Mouse (Mus musculus) heart, postnatal 36 days (tissue): ENCODE measurements around the gene Adamtsl4. TPM values are rescaled to one million over a fixed set of nuclear protein-coding genes. Genes with fewer than 3 reads are reported as not detected.

Experiments
- DNase-seq, 2 experiments: peaks; one replicate each; pipeline ENCODE4 v3.0.0; 2021 to 2022
- intact Hi-C: fragments of 180-260 bp; cut with DNase I; formaldehyde crosslinking; loops from one replicate; pipeline ENCODE4 v1.15.1; 2025
- microRNA-seq, 2 experiments: library from miRNA; unstranded; fragments of <30 nt; microRNA quantifications; one replicate each; pipeline ENCODE4 v1.2.0; 2021; ENCODE audit warnings: borderline number of aligned reads in 2 of 2
- total RNA-seq, 2 experiments: library from RNA; stranded (reverse); gene quantifications; 2 replicates each; pipeline ENCODE4 v1.2.3; 2021

The Adamtsl4 gene
- total RNA-seq, 2 experiments from 2014 or later = 62.2 to 67.6 TPM

DNA sequence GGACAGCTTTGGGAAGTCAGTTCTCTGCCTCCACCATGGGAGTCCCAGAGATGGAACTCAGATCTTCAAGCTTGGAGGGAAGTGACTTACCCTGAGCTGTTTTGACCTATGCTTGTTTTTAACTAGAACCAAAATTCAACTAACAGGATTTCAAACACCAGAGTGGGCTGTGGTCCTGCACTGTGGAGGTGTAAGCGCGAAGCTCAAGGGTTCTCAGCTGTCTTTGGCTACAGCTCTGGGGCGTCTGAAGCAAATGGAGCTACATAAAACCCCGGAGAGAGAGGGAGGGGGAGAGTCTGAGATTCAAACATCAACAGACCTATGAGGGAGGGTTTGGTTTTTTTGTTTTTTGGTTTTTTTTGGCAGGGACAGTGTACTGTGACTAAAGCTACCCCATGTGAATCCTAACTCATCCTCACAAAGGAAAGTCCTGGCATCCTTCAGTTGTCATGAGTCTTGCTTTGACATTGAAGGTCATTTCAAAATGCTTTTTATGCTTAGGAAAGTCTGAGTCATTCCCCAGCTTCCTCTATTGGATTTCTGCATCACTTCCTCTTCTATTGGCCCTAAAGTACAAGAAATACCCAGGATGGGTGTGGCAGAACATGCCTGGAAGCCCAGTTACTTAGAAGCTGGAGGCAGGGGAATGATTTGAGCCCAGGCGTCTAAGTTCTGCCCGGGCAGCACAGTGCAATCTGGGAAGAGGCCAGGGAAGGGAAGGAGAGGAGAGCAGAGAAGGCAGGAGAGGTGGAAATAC lies 37.3 kb downstream of the Adamtsl4 start:
- peak; percentile 62 to 73 for DNase-seq
- intact Hi-C loops = no loop called here

DNA sequence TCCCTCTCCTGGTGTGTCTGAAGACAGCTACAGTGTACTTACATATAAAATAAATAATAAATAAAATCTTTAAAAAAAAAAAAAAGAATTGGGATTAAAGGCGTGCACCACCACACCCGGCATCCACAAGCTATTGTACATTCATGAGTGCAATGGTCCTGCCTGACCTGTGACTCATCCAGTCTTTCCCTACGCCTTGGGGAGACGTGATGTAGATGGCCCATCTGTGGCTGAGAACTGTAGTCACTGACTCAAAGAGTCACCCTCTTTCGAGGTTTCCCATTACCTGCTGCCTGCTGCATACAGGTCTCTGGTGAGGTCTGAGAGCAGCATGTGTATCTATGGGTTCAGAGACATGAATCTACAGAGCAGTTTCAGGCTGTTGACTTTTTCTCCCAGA lies 39.7 kb downstream of the Adamtsl4 start:
- intact Hi-C loops = no loop called here
- DNase-seq = no peak

DNA sequence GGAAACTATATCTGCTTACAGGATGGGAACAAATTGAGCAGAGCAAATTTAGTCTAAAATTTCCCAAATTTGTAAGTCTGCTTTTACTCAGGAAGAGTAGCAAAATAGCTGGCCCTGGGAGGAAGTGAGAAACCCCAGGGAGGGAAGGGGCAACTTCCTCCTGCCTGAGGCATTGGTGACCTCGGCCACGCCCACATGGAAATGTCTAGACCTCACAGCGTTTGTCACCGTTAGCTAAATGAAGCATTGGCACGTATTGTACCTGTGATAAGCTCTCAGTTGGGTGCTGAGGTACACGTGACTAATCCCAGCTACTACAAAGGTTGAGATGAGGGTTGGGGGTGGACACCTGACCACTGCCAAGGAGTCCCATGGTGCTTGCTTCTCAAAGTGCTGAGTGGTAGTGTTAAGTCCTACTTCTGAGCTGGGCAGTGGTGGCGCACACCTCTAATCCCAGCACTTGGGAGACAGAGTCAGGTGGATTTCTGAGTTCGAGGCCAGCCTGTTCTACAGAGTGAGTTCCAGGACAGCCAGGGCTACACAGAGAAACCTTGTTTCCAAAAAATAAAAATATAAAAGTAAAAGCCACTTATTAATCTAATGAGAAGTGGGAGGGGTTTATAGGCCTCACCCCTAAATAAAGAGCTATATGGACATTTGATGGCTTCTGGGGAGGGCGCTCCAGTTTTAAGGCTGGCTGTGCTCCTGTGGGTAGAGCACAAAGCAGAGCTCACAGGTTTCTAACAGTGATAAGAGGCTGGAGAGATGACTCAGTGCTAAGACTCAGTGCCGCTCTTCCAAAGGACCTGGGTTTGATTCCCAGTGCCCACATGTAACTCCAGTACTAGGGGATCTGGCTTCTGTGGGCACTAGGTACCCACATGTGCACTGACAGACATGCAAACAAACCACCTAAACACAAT lies 42.1 kb downstream of the Adamtsl4 start:
- DNase-seq = peak in 1 of 2 experiments; percentile 49
- intact Hi-C loops = no loop called here

DNA sequence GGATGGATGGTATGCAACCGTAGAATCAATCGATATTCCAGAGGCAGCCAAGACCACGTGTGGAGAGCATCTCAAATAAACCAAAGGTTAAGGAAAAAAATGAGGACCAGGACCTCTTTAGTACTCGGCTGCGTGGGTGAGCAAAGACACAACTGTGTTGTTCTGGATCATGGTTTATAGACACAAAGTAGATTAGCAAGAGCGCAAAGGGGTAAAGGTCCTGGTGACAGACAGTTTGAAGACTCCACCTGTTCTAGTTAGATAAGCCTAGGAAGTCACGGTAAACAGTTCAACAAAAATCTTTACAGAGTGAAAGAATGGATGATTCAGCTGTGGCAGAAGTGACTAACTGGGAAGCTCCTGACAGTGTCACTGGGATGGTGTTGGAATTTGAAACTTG lies 44.6 kb downstream of the Adamtsl4 start:
- intact Hi-C loops = no loop called here
- no peak for DNase-seq

DNA sequence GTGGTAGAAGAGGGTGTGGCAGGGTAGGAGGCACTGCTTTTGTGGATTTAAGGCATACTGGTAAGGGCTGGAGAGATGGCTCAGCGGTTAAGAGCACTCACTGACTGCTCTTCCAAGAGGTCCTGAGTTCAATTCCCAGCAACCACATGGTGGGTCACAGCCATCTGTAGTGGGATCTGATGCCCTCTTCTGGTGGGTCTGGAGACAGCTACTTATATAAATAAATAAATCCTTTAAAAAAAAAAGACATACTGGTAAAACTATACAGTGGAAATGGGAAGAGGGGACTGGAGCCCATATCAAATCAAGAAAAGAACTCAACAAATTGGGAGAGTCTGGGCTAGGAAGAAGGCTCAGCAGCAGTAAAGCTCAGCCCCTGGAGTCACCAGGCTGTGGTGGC lies 48.0 kb downstream of the Adamtsl4 start:
- no peak for DNase-seq
- intact Hi-C loops = no loop called here

DNA sequence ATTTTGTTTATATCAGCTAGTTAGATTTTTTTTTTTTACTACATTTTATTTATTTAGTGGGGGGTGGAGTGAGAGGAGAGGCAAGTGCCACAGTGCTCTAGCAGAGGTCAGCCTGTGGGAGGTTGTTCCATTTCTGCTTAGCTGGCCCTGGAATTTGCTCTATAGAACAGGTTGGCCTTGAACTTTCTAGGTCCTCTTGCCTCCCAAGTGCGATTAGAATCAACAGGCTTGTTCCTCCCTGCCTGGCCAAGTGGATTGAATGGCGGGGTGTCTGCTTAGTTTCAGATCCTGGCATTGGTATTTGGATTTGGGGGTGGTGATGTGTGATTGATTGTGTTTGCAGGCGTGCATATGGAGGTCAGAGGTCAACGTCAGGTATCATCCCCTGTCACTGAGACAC lies 51.6 kb downstream of the Adamtsl4 start:
- no peak for DNase-seq
- intact Hi-C loops = no loop called here

DNA sequence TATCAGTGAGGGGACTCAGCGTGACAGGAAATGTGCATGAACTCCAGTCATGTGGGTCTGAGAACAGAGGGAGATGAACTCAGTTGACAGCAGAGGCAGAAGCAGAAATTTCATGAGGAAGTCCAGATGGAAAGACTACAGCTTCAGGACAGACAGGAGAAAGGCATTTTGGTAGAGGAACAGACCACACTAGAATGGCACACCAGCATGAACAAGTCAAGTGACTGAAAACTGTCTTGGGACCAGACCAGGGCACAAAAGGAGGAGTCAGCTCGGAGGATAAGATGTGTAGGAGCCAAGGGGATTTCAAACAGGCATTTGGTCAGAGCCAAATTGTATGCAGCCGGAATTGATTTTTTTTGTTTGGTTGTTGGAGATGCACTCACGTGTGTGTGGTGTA lies 52.1 kb downstream of the Adamtsl4 start:
- intact Hi-C loops = loop anchor here (2.0 kb wide), 1 partner anchor 135 kb away; no protein-coding TSS in a partner anchor
- DNase-seq = no peak

DNA sequence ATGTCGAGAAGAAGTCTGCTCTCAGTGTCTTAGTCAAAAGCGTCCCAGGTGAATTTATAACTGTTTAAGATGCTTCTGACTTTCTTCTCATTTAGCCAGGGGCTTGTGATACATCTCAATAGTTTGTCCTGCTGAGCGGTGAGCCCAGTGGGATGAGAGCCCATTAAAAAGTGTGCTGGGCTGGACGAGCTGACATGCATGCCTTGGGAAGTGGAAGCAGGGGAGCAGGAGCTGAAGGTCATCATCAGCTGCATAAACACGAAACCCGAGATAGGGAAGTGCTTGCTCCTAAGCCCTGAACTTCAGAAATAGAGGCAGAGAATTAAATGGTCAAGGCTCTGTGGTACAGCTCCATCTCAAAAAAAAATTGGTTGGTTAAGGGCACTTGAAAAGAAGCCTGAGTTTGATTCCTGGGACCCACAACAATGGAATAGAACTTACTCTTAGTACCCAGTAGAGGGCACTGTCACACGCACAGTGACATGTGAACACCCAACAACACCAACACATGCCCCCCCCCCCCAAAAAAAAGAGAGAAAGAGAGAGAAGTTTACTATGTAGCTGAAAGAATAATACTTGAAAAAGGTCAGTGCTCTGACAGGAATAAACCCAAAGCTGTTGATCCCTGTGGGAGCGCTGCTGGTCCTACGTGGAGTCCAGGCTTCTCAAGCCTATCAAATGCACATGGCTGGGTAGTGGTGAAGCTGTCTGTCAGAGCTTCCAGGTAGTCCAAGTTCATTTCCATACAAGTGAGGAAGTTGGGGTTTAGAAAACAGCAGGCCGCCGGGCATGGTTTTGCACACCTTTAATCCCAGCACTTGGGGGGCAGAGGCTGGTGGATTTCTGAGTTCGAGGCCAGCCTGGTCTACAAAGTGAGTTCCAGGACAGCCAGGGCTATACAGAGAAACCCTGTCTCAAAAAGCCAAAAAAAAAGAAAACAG lies 54.8 kb downstream of the Adamtsl4 start:
- intact Hi-C loops = loop anchor here (1.0 to 2.0 kb wide), 2 partner anchors 42 to 70 kb away; no protein-coding TSS in a partner anchor
- DNase-seq = peak in 1 of 2 experiments; percentile 53

DNA sequence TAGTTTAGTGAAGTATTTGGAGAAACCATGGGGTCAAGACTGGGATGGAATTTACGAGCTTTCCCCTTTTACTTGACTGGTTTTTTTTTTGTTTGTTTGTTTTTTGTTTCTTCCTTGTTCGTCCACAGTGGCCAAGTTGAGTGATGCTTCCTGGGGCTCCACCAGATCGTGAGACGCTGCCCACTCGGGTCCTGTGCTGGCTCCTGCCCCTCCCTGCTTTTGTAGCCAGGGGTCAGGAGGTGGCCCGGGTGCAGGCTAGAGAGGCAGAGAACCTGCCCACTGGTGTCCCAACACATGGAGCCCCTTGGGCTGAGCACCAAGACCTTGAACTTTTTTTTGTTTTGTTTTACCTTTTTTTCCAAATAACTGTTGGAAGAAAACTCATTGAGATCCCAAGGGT lies 56.4 kb downstream of the Adamtsl4 start:
- no peak for DNase-seq
- intact Hi-C loops = no loop called here

DNA sequence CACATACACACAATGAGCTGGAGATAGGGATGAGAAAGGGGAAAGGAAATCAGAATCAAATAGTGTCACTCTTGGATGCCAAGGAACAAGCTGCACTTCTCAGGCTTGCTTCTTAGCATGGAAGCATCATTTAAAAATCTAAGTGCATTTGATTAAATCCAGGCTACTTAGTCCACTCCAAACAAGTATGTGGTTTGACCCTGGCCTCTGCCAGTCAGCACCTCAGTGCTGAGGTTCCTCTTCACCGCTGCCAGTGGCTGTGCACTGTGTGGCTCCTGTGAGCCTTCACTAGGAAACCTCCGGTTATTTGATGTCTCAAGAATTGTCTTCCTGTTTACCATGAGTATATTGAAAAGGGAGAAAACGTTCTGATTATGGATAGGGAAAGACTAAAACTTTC lies 56.9 kb downstream of the Adamtsl4 start:
- no peak for DNase-seq
- intact Hi-C loops = no loop called here

DNA sequence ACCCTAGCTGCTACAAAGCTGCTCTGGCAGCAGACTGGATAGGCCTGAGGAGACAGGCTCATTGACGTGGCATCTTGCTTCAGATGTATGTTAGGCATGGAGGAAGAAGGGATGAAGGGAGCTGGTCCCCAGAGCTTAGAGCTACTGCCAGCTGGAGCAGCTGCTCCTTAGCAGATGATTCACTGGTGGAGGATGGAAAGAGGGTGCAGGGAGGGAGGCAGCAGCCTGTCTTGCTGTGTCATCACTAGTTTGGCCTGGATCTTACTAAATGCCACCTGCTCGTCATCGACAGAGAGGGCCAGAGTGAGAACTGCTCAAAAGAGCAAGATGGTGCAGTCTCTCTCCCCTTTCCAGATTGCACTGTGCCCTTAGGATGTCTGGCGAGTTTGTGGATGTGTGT lies 58.0 kb downstream of the Adamtsl4 start:
- intact Hi-C loops = loop anchor here (5.0 kb wide), 1 partner anchor 123 kb away; no protein-coding TSS in a partner anchor
- no peak for DNase-seq

DNA sequence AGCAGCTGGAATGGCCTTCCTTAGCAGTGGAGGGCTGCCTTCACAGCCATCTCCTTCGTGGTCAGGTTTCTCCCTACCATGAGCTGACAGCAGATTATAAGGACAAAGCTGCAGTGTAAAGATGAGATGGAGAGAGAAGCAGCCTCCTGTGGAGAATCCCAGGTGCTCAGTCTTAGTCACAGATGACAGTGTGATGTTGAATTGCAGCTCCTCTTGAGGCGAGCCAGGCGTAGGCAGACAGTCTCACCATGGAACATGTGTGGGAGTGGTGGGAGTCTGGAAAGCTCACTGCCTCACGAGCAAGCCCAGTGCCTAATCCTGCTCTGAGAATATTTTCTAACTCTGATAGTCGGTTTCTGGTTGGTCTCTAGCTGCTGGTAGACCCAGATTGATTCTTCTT lies 60.0 kb downstream of the Adamtsl4 start:
- DNase-seq = no peak
- intact Hi-C loops = loop anchor here (5.0 kb wide), 1 partner anchor 125 kb away; no protein-coding TSS in a partner anchor

Small RNAs within 50 kb of the gene (microRNA-seq; reads per million reads assigned to microRNA genes)
- gene Mir7014 = 0 to 0.72 reads per million in 2 experiments

Other genes starting within 250 kb of the Adamtsl4 start
- 1 to 10 TPM; 9.5 to 9.6 TPM for gene Ctsk, start 188.7 kb downstream of the Adamtsl4 start, total RNA-seq
- gene Ctss, start 161.1 kb downstream of the Adamtsl4 start, total RNA-seq = 10 to 100 TPM; 12.8 to 27.3 TPM
- gene Hormad1, start 128.2 kb downstream of the Adamtsl4 start, total RNA-seq = not detected
- 10 to 100 TPM; 19.1 to 20.0 TPM for gene Golph3l, start 99.0 kb downstream of the Adamtsl4 start, total RNA-seq
- 10 to 100 TPM; 73.0 to 75.0 TPM for gene Ensa, start 62.9 kb downstream of the Adamtsl4 start, total RNA-seq
- 100 to 1,000 TPM; 151 to 156 TPM for gene Mcl1, start 29.1 kb downstream of the Adamtsl4 start, total RNA-seq
- 10 to 100 TPM; 59.4 to 60.0 TPM for gene Ecm1, start 51.7 kb upstream of the Adamtsl4 start, total RNA-seq
- gene Tars2, start 72.3 kb upstream of the Adamtsl4 start, total RNA-seq = 10 to 100 TPM; 42.9 to 46.2 TPM
- gene Rprd2, start 130.9 kb upstream of the Adamtsl4 start, total RNA-seq = 10 to 100 TPM; 41.9 to 43.8 TPM
- gene Prpf3, start 168.0 kb upstream of the Adamtsl4 start, total RNA-seq = 10 to 100 TPM; 17.6 to 21.3 TPM
- 100 to 1,000 TPM; 318 to 326 TPM for gene Mrps21, start 183.6 kb upstream of the Adamtsl4 start, total RNA-seq
- gene Ciart, start 194.3 kb upstream of the Adamtsl4 start, total RNA-seq = 10 to 100 TPM in 1 of 2 experiments, 1 to 10 TPM in 1; 4.5 to 20.1 TPM
- 10 to 100 TPM; 11.4 to 11.7 TPM for gene BC028528, start 204.1 kb upstream of the Adamtsl4 start, total RNA-seq
- 100 to 1,000 TPM; 114 to 122 TPM for gene Aph1a, start 206.1 kb upstream of the Adamtsl4 start, total RNA-seq
- gene Car14, start 216.8 kb upstream of the Adamtsl4 start, total RNA-seq = 100 to 1,000 TPM; 152 to 202 TPM
- gene Anp32e, start 241.3 kb upstream of the Adamtsl4 start, total RNA-seq = 10 to 100 TPM; 82.7 to 85.9 TPM